Mouse (Mus musculus) heart, adult 2 months (tissue): Measurements from ENCODE around the gene Gm20696.

ENCODE experiments used
- EP300 ChIP-seq: fragments of 200-500 bp; IDR thresholded peaks from 2 replicates; pipeline ENCODE4 v1.6.1; 2011; ENCODE audit warnings: low read depth, low read length, control low read depth; ENCODE audit not compliant: insufficient read depth
- POLR2A ChIP-seq: fragments of 200-500 bp; IDR thresholded peaks from 2 replicates; pipeline ENCODE4 v1.6.1; 2011; ENCODE audit warnings: mild to moderate bottlenecking, low read depth, low read length, control low read depth; ENCODE audit not compliant: insufficient read depth

DNA sequence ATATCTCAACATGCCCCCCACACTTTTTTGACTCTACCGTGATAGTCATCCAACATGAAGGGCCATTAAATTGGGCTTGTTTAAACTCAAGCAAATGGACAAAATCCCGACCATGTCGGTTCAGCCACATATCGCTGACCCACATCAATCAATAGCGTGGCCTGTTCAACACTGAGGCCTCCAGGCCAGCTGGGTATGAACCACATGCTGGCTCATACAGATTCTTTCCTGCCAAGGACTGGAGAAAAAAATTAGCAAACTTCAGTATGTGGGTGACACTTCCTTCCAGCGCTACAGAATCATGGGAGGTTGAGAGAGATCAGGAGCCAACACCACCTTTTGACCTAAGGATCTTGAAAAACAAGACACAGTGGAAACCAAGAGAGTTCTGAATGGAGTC lies 294.6 kb downstream of the Gm20696 start:
- no peak for TF ChIP-seq EP300
- no peak for TF ChIP-seq POLR2A
